Mouse (Mus musculus) ES-E14 (cell line): ENCODE results near the gene Flna.

Experiments used
- CHD2 ChIP-seq: IDR thresholded peaks from 2 replicates; pipeline ENCODE4 v1.6.1; 2014; ENCODE audit warnings: mild to moderate bottlenecking, low read depth, low read length, inconsistent platforms
- ZC3H11A ChIP-seq: IDR thresholded peaks from 2 replicates; pipeline ENCODE4 v1.6.1; 2012; ENCODE audit warnings: low read depth, mild to moderate bottlenecking, inconsistent platforms, low read length, borderline replicate concordance

DNA sequence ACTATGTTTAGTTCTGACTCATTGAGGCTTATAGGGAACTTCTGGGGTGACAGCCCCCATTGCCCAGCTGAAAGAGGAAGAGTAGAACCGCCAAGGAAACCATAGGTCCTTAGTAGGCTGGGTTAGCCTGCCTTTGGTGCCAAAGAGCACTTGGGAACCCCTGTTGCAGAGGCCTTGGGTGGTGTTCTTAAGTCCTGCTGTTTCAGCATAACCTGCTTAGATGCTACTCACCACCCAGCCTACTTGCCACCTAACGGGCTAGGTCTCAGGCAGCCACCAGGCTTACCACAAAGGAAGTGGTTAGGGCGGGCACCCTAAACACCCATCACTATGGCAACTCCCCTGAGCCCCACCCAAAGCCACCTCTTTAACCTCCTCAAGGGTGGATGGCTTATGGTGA, 5.8 kb downstream of the Flna start:
- TF ChIP-seq CHD2: no peak
- TF ChIP-seq ZC3H11A: no peak
